Mouse (Mus musculus) liver (tissue): ENCODE measurements around the gene Mxi1.

Source experiments
- DNase-seq: peaks from one replicate; pipeline ENCODE4 v3.0.0-alpha.2; 2020; ENCODE audit warnings: mixed read lengths

The Mxi1 gene

GRCm38 (mm10) chr19:53310348-53310747 lies at the start of gene Mxi1:
Gene Mxi1, plus strand, starts transcription at chr19:53310518.
- DNase-seq = peak; percentile 90

- no peak for DNase-seq
These were observed 49.5 kb upstream of the Mxi1 start for GRCm38 (mm10) chr19:53260828-53261227.

GRCm38 (mm10) chr19:53262061-53262460 lies 48.3 kb upstream of the Mxi1 start:
- DNase-seq = no peak

- no peak for DNase-seq
These were observed 46.2 kb upstream of the Mxi1 start for GRCm38 (mm10) chr19:53263859-53264733.

- no peak for DNase-seq
These were observed 45.2 kb upstream of the Mxi1 start for GRCm38 (mm10) chr19:53264821-53265727.

GRCm38 (mm10) chr19:53267305-53267704 lies 43.0 kb upstream of the Mxi1 start:
- no peak for DNase-seq

- no peak for DNase-seq
These were observed 37.1 kb upstream of the Mxi1 start for GRCm38 (mm10) chr19:53273055-53273722.

- DNase-seq = no peak
These were observed 36.4 kb upstream of the Mxi1 start for GRCm38 (mm10) chr19:53273781-53274428.

- DNase-seq = no peak
These were observed 35.1 kb upstream of the Mxi1 start for GRCm38 (mm10) chr19:53275204-53275603.

GRCm38 (mm10) chr19:53276902-53277707 lies 33.2 kb upstream of the Mxi1 start:
- DNase-seq = no peak

- no peak for DNase-seq
These were observed 31.6 kb upstream of the Mxi1 start for GRCm38 (mm10) chr19:53278491-53279415.

GRCm38 (mm10) chr19:53280254-53280653 lies 30.1 kb upstream of the Mxi1 start:
- DNase-seq = no peak

GRCm38 (mm10) chr19:53282571-53282970 lies 27.7 kb upstream of the Mxi1 start:
- DNase-seq = no peak

GRCm38 (mm10) chr19:53283742-53284141 lies 26.6 kb upstream of the Mxi1 start:
- DNase-seq = no peak

- peak; percentile 39 for DNase-seq
These were observed 25.8 kb upstream of the Mxi1 start for GRCm38 (mm10) chr19:53284268-53285208.

GRCm38 (mm10) chr19:53296331-53297254 lies 13.7 kb upstream of the Mxi1 start:
- no peak for DNase-seq

- no peak for DNase-seq
These were observed 11.0 kb upstream of the Mxi1 start for GRCm38 (mm10) chr19:53299156-53299828.

GRCm38 (mm10) chr19:53299829-53300181 lies 10.5 kb upstream of the Mxi1 start:
- no peak for DNase-seq
